ENCODE assay signal across 20 mouse cellular contexts in the genomic region with DNA sequence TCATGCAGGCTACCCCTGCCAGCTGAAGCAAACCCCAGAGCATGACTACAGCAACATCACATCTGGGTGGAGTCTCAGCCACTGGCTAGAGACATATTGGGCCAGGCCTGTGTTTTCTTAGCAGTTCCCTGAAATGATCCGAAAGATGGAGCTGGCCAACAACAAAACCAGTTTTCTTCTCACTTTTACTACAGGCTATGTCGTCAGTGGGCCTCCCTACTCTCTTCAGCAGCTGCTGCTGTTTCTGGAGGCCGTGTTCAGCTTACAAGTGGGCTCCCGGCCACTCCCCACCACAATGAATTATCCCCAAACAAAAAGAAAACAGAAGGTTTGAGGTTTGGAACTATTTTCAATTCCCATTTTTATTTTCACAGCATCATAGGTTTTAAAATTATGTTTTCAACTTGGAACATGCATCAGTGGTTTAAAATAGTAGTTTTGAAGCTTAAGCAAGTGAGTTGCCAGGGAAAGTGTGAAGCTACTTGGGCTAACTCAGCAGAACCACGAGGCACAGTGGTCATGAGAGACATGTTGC.
DNase-seq lines count a peak whose midpoint lies in the region; ATAC-seq lines count a peak whose summit lies in the region.
"Had no signal": no experiment of that assay in that cellular context is flagged by ENCODE, and none has a peak within 500 bp of the region (broad histone marks: within the 10 kb centered on the region; RNA-seq: fewer than 3 reads in every experiment).

No protein-coding gene starts in this region.

- no peaks in the 10 kb centered on the region for H3K9me3 ChIP-seq in heart, embryonic 12.5 days (replicated peaks)
- H3K9me3 ChIP-seq: embryonic facial prominence, embryonic 13.5 days; hindbrain, embryonic 13.5 days; limb, embryonic 15.5 days; liver, embryonic 15.5 days had no signal

- no peak overlapping the region for H3K4me2 ChIP-seq in heart, embryonic 12.5 days
- H3K4me2 ChIP-seq: embryonic facial prominence, embryonic 13.5 days; hindbrain, embryonic 13.5 days; limb, embryonic 15.5 days; liver, embryonic 15.5 days; midbrain, embryonic 11.5 days had no signal

- DNase-seq in heart, adult 8-10 months (ENCODE audit: low spot score) = peak; percentile 1
- peak; percentile 50 for DNase-seq in brain, adult 2 months (ENCODE audit: low read depth, low spot score)
- peak; percentile 16 for DNase-seq in fibroblast of lung, adult 2 months (ENCODE audit: low read depth)
- DNase-seq in right cerebral cortex, postnatal 14 days = peak; percentile 8
- DNase-seq in kidney, postnatal 14 days = no peak
- DNase-seq in layer of hippocampus, adult 9-11 months = no peak
- DNase-seq: adrenal gland, adult 2 months; cerebellum, adult 9-10 months; gastrocnemius, postnatal 36 days; kidney, adult 2 months; kidney, postnatal 10 days; thymus, adult 18-20 months had no signal

- H3K27ac ChIP-seq in heart, embryonic 12.5 days (ENCODE audit: poor library complexity, severe bottlenecking) = no peak overlapping the region
- H3K27ac ChIP-seq: embryonic facial prominence, embryonic 13.5 days; hindbrain, embryonic 13.5 days; limb, embryonic 15.5 days; liver, embryonic 15.5 days had no signal

- H3K27me3 ChIP-seq in heart, embryonic 12.5 days (replicated peaks) = no peaks in the 10 kb centered on the region
- H3K27me3 ChIP-seq: embryonic facial prominence, embryonic 13.5 days; hindbrain, embryonic 13.5 days; limb, embryonic 15.5 days; liver, embryonic 15.5 days had no signal

- 66% methylated on average over 5 of the region's 5 CpGs for WGBS in heart, embryonic 12.5 days

- no peak overlapping the region for H3K9ac ChIP-seq in heart, embryonic 12.5 days
- H3K9ac ChIP-seq: embryonic facial prominence, embryonic 13.5 days; hindbrain, embryonic 13.5 days; limb, embryonic 15.5 days; liver, embryonic 15.5 days had no signal

- no peak overlapping the region for H3K4me3 ChIP-seq in heart, embryonic 12.5 days
- H3K4me3 ChIP-seq: embryonic facial prominence, embryonic 13.5 days; hindbrain, embryonic 13.5 days; limb, embryonic 15.5 days; liver, embryonic 15.5 days had no signal

- no peaks in the 10 kb centered on the region for H3K4me1 ChIP-seq in heart, embryonic 12.5 days (replicated peaks)
- H3K4me1 ChIP-seq: embryonic facial prominence, embryonic 13.5 days; hindbrain, embryonic 13.5 days; limb, embryonic 15.5 days; liver, embryonic 15.5 days had no signal

- ATAC-seq in heart, embryonic 12.5 days (ENCODE audit: insufficient number of reproducible peaks, low FRiP score) = no peak
- ATAC-seq: forebrain, embryonic 16.5 days; inflammation-experienced regulatory T-cells, adult 6 months had no signal

- no peaks in the 10 kb centered on the region for H3K36me3 ChIP-seq in heart, embryonic 12.5 days
- H3K36me3 ChIP-seq: embryonic facial prominence, embryonic 13.5 days; hindbrain, embryonic 13.5 days; limb, embryonic 15.5 days; liver, embryonic 15.5 days had no signal

Comparison
In these comparisons a context has a peak if more than half of its experiments do, and no peak if none do; other contexts are left out.
1. DNase-seq: peak in heart, adult 8-10 months (single experiment), brain, adult 2 months (single experiment), fibroblast of lung, adult 2 months (single experiment) and right cerebral cortex, postnatal 14 days (single experiment); none in kidney, postnatal 14 days (single experiment) and layer of hippocampus, adult 9-11 months (single experiment).